Mouse (Mus musculus): ENCODE data around the gene Aldh1l2. TPM values are rescaled to one million over a fixed set of nuclear protein-coding genes. Genes with fewer than 3 reads are reported as not detected.

The Aldh1l2 gene
- total RNA-seq, 2 experiments from 2014 or later, result 13.4 to 15.9 TPM

DNA sequence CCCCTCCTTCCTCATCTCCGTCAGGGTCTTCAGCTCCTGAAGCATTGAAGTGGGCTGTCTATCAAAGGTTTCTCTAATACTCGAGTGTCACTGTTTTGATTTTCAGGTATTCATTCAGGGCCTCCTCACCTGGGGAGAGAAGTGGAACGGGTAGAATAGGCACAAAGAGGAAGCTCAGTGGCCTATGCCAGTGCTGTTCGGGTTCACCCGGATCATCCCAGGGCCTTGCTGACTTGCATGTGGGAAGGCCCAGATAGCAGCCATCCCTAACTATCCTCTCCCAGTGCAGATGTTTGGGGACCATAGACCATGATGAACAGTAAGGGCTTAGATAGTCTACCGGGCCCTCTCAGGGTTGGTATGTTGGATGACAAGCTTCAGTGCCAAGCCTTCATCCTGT lies 43.4 kb downstream of the Aldh1l2 start:
- DNase-seq (ENCODE audit: low spot score), result no peak
- intact Hi-C loops (cut with DNase I), result no loop called here

DNA sequence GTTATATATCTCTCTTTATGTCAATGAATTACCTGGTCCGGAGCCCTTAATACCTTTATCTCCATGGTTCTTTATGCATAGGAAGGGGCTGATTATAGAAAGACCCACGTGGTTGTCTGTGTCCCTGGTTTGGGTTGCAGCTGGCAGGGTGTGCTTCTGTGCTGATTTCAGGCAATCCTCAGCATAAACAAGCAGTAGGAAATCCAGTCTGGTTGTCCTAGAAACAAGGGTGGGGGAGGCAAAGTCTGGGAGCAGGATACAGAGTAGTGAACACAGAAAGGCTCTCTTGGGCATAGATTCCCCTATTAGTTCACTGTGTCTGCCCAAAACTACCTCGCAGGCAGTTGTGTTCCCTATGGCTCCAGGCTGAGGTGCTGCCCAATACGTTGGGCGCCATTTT lies 56.7 kb downstream of the Aldh1l2 start:
- intact Hi-C loops (cut with DNase I), result no loop called here

DNA sequence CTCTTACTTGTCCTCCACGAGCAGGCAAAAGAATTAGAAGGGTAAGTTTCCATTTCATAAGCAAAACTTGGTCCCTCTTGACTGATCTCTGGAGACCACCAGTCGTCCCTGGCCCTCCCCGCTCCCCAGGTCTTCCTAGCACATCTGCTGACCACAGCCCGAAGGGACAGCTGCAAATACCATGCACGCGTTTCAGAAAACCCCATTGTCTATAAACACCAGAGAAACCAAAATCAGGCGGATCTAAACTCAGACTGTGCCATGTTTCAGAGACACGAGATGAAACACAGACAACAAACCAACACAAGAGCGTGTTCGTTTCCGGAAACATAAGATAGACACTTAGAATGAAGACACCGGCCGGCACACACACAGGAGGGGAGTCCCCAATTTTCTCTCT lies 58.7 kb downstream of the Aldh1l2 start:
- no peak for DNase-seq (ENCODE audit: low spot score)
- intact Hi-C loops (cut with DNase I), result no loop called here

More for the DNA sequence above, 56.7 kb downstream of the Aldh1l2 start:
- DNase-seq (ENCODE audit: low spot score), result no peak

DNA sequence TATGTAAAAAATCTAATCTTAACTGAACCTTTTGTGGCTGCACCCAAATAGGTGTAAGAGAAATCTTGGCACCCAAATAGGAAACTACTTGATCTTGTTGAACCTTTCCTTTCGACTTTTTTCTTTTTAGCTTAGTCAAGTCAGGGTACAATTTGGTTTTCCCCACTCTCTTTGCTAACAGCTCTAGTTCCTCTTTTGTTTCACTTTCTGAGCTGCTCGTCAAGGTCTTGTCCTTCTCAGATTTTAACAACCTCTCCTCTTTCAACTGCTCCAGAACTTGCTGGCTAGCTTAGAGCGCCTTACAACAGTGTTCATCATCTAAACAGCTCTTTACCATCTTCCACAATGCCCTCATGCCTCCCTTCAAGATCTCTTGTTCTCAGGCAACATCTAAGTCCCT lies 76.4 kb downstream of the Aldh1l2 start:
- intact Hi-C loops (cut with DNase I), result no loop called here

DNA sequence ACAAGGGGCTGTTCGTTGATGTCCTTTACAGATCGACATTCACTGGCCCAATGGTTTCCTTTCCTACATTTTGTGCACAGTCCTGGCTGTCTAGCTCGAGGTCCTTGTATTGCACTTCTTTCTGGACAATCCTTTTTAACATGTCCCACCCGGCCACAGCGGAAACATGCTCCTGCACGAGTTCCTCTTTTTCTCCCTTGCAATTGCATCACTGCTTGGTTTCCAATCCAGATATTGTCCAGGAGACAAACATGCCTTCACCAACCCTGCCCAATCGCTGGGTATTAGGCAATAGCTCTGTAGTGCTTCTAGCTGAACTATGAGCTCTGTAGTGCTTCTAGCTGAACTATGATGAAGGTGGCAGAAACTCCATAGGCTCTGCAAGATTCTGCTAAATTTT lies 85.4 kb downstream of the Aldh1l2 start:
- DNase-seq (ENCODE audit: low spot score), result no peak
- intact Hi-C loops (cut with DNase I), result no loop called here

More for the DNA sequence above, 76.4 kb downstream of the Aldh1l2 start:
- DNase-seq (ENCODE audit: low spot score), result no peak

Other genes with a start within 250 kb of the Aldh1l2 start
- gene Slc41a2, start 196.3 kb downstream of the Aldh1l2 start, total RNA-seq (2021), result 1 to 10 TPM; 1.5 to 1.6 TPM
- gene D10Wsu102e, start 173.9 kb downstream of the Aldh1l2 start, total RNA-seq (2021), result under 1 TPM; 0.42 to 0.62 TPM
- 10 to 100 TPM; 12.5 to 14.7 TPM for gene Washc4, start 9.6 kb upstream of the Aldh1l2 start, total RNA-seq (2021)
- 10 to 100 TPM; 32.5 to 34.6 TPM for gene Appl2, start 114.6 kb upstream of the Aldh1l2 start, total RNA-seq (2021)
- gene 1500009L16Rik, start 188.7 kb upstream of the Aldh1l2 start, total RNA-seq (2021), result 1 to 10 TPM; 4.4 to 6.1 TPM